Mouse (Mus musculus): Measurements from ENCODE around the gene Mrvi1.

The Mrvi1 gene

GRCm38 (mm10) chr7:110977699-110978392 lies 4.4 kb downstream of the Mrvi1 start:
- DNase-seq = no peak

GRCm38 (mm10) chr7:110973450-110973849 lies 8.8 kb downstream of the Mrvi1 start:
- DNase-seq = no peak

DNA sequence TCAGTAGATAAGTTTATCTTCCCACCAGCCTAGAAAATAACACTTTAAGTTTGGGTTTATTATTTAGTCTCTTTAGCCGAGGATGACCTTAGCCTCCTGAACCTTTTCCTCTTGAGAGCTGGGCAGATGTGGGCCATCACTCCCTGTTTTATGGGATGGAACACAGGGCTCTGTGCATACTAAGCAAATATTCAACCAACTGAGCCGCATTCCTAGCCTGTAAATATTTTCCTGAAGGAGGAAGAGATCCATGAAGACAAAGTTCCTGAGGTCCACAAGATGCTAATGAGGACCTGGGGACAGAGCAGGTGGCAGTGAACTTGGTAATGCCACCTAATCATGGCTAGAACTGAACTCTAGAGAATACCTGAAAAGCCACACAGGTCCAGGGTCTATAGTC lies 9.5 kb downstream of the Mrvi1 start:
- DNase-seq = no peak

- no peak for DNase-seq
Measured at GRCm38 (mm10) chr7:110967373-110967772, 14.9 kb downstream of the Mrvi1 start.

GRCm38 (mm10) chr7:110966853-110967252 lies 15.4 kb downstream of the Mrvi1 start:
- no peak for DNase-seq

DNA sequence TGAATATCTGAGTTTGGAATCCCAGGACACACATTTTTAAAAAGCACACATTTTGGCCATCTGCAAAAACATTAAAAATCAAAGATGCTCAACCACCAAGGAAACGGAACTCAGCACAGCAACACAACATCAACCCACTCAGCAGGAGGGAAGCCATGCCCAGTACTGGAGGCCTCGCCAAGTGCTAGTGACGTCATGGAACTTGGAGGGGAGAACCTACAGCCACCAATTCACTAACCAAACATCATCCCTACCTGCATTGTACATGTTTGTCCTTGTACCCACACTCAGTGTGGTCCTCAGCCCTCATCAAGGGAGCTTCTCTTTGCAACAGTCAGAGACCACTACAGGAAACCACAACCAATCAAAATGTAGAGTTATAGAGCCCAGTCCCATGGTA lies 16.9 kb downstream of the Mrvi1 start:
- no peak for DNase-seq

DNA sequence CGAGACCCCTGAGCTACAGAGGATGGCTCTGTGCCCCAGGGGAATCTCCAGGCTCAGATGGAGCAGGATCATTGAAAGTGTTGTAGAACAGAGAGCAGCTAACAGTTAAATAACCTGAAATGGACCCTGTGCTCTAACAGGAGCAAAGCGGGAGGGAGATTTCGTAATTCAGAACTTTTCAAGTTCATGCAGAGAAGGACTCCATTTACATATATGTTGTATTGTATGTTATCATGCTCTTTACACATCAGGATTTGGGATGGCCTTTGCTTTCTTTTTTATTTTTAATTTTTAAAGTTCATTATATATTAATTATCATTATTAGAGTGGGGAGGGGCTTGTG lies 18.6 kb downstream of the Mrvi1 start:
- DNase-seq = no peak

GRCm38 (mm10) chr7:110962943-110963654 lies 19.2 kb downstream of the Mrvi1 start:
- DNase-seq = no peak

DNA sequence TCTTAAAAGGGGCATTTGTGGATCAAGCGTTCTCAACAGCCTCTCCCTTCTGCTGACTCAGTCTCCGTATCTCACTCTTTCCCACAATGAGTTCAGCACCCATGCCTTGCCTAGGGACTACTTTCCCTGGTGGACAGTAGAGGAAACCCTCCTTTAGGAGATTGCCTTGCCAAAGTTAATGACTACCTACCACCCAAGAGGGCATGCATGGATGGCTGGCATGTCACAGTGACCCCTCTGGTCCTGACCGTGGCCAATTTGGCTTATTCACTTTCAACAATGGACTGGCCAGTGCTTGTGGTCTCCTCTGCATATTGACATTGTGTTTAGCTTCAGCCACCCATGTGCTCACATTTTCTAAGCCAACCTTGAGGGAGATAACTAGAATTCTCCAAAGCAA lies 19.8 kb downstream of the Mrvi1 start:
- no peak for DNase-seq

- DNase-seq = no peak
Measured at GRCm38 (mm10) chr7:110956422-110957170, 25.7 kb downstream of the Mrvi1 start.

DNA sequence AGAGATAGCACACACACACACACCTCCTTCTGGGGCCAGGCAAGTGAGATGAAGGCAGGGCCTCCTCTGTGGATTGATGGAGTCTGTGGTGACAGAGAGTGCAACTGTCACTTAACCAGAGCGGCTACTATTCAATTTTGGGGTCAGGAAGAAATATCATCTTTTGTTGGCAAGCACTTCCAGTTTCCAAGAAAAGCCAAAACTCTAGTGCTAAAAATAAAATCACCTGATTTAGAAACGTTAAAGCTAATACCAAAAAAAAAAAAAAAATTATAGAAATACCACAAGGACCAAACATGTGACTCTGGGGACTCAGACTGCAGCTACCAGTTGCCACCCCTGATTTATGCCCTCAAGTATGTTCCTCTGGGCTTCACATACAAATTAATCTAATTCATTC lies 26.7 kb downstream of the Mrvi1 start:
- no peak for DNase-seq

- no peak for DNase-seq
Measured at GRCm38 (mm10) chr7:110954072-110954858, 28.0 kb downstream of the Mrvi1 start.

GRCm38 (mm10) chr7:110953210-110953609 lies 29.1 kb downstream of the Mrvi1 start:
- no peak for DNase-seq

- no peak for DNase-seq
Measured at GRCm38 (mm10) chr7:110950621-110950925, 31.7 kb downstream of the Mrvi1 start.

DNA sequence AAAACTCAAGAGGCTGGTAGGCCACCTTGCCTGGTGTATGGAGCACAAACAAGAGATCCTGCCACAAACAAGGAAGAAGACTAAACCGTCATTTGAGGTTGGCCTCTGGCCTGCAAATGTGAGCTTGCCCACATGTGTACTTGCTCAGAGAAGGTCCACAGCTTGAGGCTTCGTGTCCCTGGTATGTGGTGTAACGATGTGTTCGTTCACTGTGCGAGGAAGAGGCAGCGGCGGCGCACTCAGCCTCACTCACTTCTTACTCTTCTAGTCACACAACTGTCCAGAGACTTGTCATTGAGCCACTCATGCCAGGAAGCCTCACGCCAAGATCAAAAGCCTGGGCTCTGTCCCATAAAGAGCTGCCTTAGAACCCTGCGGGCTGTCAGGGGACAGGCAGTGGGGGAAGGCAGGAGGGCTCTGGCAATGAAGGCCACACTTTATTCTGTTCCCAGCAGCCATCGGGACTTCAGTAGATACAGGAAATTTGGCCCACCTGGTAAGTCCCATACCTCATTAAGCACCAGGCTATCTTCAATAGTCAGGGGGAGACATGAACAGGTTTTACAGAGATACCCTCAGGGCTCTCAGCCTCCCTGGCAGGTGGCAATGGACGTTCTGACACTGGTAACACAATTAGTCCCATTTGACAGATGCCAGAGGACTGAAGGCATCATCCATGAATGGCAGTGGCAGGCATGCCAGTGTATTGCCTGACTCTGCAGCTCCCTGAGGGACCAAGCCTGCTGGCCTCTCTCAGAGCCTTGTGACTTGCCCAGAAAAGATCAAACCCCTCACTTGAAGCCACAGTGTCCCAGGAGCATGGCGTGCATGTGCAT lies 32.3 kb downstream of the Mrvi1 start:
- DNase-seq = no peak

- DNase-seq = no peak
Measured at GRCm38 (mm10) chr7:110948579-110948978, 33.7 kb downstream of the Mrvi1 start.

GRCm38 (mm10) chr7:110947616-110948015 lies 34.6 kb downstream of the Mrvi1 start:
- DNase-seq = no peak

- DNase-seq = no peak
Measured at GRCm38 (mm10) chr7:110946731-110947130, 35.5 kb downstream of the Mrvi1 start.

- no peak for DNase-seq
Measured at GRCm38 (mm10) chr7:110944321-110944720, 37.9 kb downstream of the Mrvi1 start.

GRCm38 (mm10) chr7:110941701-110942530 lies 40.3 kb downstream of the Mrvi1 start:
- no peak for DNase-seq

GRCm38 (mm10) chr7:110941116-110941521 lies 41.1 kb downstream of the Mrvi1 start:
- DNase-seq = no peak
